Mouse (Mus musculus) liver, embryonic 15.5 days (tissue): ENCODE measurements around the gene Apln. TPM values are rescaled to one million over a fixed set of nuclear protein-coding genes. Genes with fewer than 3 reads are reported as not detected.
A peak's percentile ranks its signal among the peaks of the same experiment; 100 is the strongest.

ENCODE experiments used
- ATAC-seq: fragments of 200-750 bp; cut with Nextera tagmentation; 2 replicates; pipeline ENCODE4 v1.8.0; 2017; ENCODE audit warnings: moderate number of reproducible peaks, mild to moderate bottlenecking, moderate library complexity; ENCODE audit not compliant: insufficient read depth
- H3K27ac ChIP-seq: fragments of 300-500 bp; sonication (generic); replicated peaks from 2 replicates; pipeline ENCODE4 v1.5.1; 2015; ENCODE audit warnings: mild to moderate bottlenecking, inconsistent platforms
- H3K27me3 ChIP-seq: fragments of 300-500 bp; sonication (generic); 2 replicates; pipeline ENCODE4 v1.6.1; 2015; ENCODE audit warnings: mild to moderate bottlenecking, inconsistent platforms
- H3K36me3 ChIP-seq: fragments of 300-500 bp; sonication (generic); replicated peaks from 2 replicates; pipeline ENCODE4 v1.6.1; 2015; ENCODE audit warnings: moderate library complexity, mild to moderate bottlenecking, inconsistent platforms
- H3K4me1 ChIP-seq: fragments of 300-500 bp; sonication (generic); replicated peaks from 2 replicates; pipeline ENCODE4 v1.6.1; 2015; ENCODE audit warnings: inconsistent platforms
- H3K4me2 ChIP-seq: fragments of 300-500 bp; sonication (generic); 2 replicates; pipeline ENCODE4 v1.6.1; 2015; ENCODE audit warnings: moderate library complexity, mild to moderate bottlenecking, inconsistent platforms
- H3K4me3 ChIP-seq: fragments of 300-500 bp; sonication (generic); replicated peaks from 2 replicates; pipeline ENCODE4 v1.5.1; 2015; ENCODE audit warnings: mild to moderate bottlenecking, inconsistent platforms
- H3K9ac ChIP-seq: fragments of 300-500 bp; sonication (generic); 2 replicates; pipeline ENCODE4 v1.6.1; 2015; ENCODE audit warnings: moderate library complexity, mild to moderate bottlenecking, inconsistent platforms
- H3K9me3 ChIP-seq: fragments of 300-500 bp; sonication (generic); replicated peaks from 2 replicates; pipeline ENCODE4 v1.6.1; 2016; ENCODE audit warnings: inconsistent platforms
- WGBS: fragments of 180-500 bp; shearing (Covaris S2); methylation state at CpG from one replicate; pipeline ENCODE4 v1.1.7; 2015; ENCODE audit warnings: mixed read lengths; ENCODE audit not compliant: insufficient replicate concordance; 5-methylcytosine and 5-hydroxymethylcytosine counted together
- polyA plus RNA-seq: library from polyadenylated mRNA; unstranded; fragments of >200 nt; fragmentation: Nextera tagmentation; extraction: Ambion mirVana; gene quantifications from 2 replicates; pipeline ENCODE4 v1.2.1, GENCODE M21; 2015

Apln gene
- polyA plus RNA-seq, 1 experiment from 2014 or later = 0.17 TPM

DNA sequence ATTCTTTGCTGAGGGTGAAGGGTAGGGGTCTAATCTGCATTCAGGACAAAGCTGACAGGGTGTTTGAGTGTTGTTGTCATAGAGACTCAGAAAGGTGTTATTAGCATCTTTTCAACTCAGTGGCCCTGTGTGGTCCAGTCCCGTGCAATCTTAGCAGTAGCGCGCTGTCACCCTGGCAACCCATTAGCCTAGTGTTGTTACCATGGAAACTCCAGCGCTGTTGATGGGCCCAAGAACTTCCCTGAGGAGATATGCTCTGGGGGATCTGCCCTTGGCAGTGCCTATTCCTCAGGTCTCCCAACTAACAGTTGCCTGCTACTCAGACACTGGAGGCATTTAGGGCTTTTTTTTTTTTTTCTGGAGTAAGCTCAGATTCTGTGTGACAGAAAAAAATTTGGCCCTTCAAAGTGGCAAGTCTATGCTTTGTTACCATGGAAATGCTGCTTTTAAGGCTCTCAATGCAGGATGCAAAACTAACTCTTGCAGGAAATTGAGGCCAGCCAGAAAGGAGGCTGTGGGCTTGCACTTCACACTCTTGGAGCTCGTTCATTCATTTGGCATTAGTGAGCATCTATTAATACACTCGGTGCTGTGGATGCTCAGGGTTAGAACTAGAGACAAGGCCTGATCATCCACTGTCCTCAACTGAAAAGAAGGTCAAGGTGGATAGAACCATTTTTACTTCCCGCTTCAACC, 17.6 kb downstream of the Apln start:
- Histone ChIP-seq H3K4me3 (no peak overlapping the region), H3K9ac (no peak overlapping the region), H3K9me3 (no peaks in the 10 kb centered on the region), H3K4me2 (no peak overlapping the region), H3K27me3 (peaks cover 8% of the 10 kb centered on the region), H3K27ac (no peak overlapping the region), H3K4me1 (no peaks in the 10 kb centered on the region), H3K36me3 (no peaks in the 10 kb centered on the region)
- 53% methylated on average over 7 of the region's 7 CpGs for WGBS
- ATAC-seq = no peak

DNA sequence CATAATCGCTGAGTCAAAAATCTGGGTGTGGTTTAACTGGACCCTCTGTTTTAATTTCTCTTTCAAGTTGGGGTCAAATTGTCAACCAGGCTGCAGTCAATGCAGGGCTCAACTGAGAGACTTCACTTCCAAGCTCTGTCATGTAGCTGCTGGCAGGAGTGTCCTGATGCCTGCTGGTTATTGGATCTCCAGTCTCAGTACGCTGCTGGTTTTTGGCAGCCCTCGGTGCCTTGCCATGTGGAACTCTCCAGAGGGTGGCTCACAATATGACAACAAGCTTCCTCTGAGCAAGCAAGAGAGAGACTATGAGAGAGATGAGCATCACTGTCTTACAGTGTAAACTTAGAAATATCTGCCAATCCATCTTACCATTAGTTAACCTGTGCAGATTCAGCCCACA, 23.0 kb downstream of the Apln start:
- Histone ChIP-seq H3K9me3 (no peaks in the 10 kb centered on the region), H3K9ac (no peak overlapping the region), H3K4me3 (no peak overlapping the region), H3K27ac (no peak overlapping the region), H3K27me3 (no peaks in the 10 kb centered on the region), H3K36me3 (no peaks in the 10 kb centered on the region), H3K4me2 (no peak overlapping the region), H3K4me1 (no peaks in the 10 kb centered on the region)
- ATAC-seq = no peak
- WGBS = 72% methylated on average over 3 of the region's 3 CpGs

GRCm38 (mm10) chrX:48006062-48006461, 28.6 kb downstream of the Apln start:
- Histone ChIP-seq H3K27ac (no peak overlapping the region), H3K9ac (no peak overlapping the region), H3K4me1 (no peaks in the 10 kb centered on the region), H3K27me3 (no peaks in the 10 kb centered on the region), H3K9me3 (no peaks in the 10 kb centered on the region), H3K4me3 (no peak overlapping the region), H3K4me2 (no peak overlapping the region), H3K36me3 (no peaks in the 10 kb centered on the region)
- 65% methylated on average over 8 of the region's 8 CpGs for WGBS
- ATAC-seq = no peak

- Histone ChIP-seq H3K4me1 (no peaks in the 10 kb centered on the region), H3K4me2 (no peak overlapping the region), H3K27me3 (no peaks in the 10 kb centered on the region), H3K4me3 (no peak overlapping the region), H3K9me3 (no peaks in the 10 kb centered on the region), H3K36me3 (no peaks in the 10 kb centered on the region), H3K27ac (no peak overlapping the region), H3K9ac (no peak overlapping the region)
- 44% methylated on average over 1 of the region's 1 CpGs for WGBS
- no peak for ATAC-seq
Measured at GRCm38 (mm10) chrX:48004786-48005185, 29.9 kb downstream of the Apln start.

- Histone ChIP-seq H3K9ac (no peak overlapping the region), H3K36me3 (no peaks in the 10 kb centered on the region), H3K9me3 (no peaks in the 10 kb centered on the region), H3K27me3 (no peaks in the 10 kb centered on the region), H3K4me3 (no peak overlapping the region), H3K27ac (no peak overlapping the region), H3K4me2 (no peak overlapping the region), H3K4me1 (no peaks in the 10 kb centered on the region)
- ATAC-seq = no peak
- 43% methylated on average over 7 of the region's 7 CpGs for WGBS
Measured at GRCm38 (mm10) chrX:48001151-48001550, 33.5 kb downstream of the Apln start.

GRCm38 (mm10) chrX:47998412-47998811, 36.2 kb downstream of the Apln start:
- Histone ChIP-seq H3K9ac (no peak overlapping the region), H3K4me3 (no peak overlapping the region), H3K27me3 (no peaks in the 10 kb centered on the region), H3K27ac (no peak overlapping the region), H3K4me2 (no peak overlapping the region), H3K4me1 (no peaks in the 10 kb centered on the region), H3K36me3 (no peaks in the 10 kb centered on the region), H3K9me3 (no peaks in the 10 kb centered on the region)
- 63% methylated on average over 8 of the region's 8 CpGs for WGBS
- no peak for ATAC-seq

DNA sequence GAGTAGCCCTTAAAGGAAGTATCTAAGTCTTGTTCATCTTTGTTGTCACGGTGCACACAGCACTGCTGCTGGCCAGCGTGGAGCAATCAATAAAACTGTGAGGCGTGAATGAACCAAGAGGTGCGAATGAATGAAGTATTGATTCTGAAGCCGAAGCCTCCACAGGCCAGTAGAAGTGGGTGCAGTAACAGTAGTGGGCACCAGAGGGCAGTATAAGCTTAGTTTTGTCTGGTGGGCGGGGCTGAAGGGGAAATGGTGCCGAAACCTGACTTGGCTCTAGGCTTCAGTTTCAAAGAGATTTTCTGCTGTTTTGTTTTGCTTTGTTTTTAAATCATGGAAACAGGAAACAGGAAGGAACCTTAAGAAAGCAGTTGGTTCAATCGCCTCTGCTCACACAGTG, 42.0 kb downstream of the Apln start:
- ATAC-seq = no peak
- WGBS = 16% methylated on average over 8 of the region's 8 CpGs
- H3K36me3 ChIP-seq = no peaks in the 10 kb centered on the region

GRCm38 (mm10) chrX:47988024-47988423, 46.6 kb downstream of the Apln start:
- Histone ChIP-seq H3K4me3 (no peak overlapping the region), H3K9ac (no peak overlapping the region), H3K4me2 (no peak overlapping the region), H3K9me3 (no peaks in the 10 kb centered on the region), H3K36me3 (no peaks in the 10 kb centered on the region), H3K27me3 (no peaks in the 10 kb centered on the region; the same call in 1 of the 2 replicates), H3K27ac (no peak overlapping the region), H3K4me1 (no peaks in the 10 kb centered on the region)
- 51% methylated on average over 8 of the region's 8 CpGs for WGBS
- no peak for ATAC-seq

More for the DNA sequence above, 42.0 kb downstream of the Apln start:
- Histone ChIP-seq H3K27ac (no peak overlapping the region), H3K4me3 (no peak overlapping the region), H3K9ac (no peak overlapping the region), H3K27me3 (no peaks in the 10 kb centered on the region; the same call in 1 of the 2 replicates), H3K4me2 (no peak overlapping the region), H3K9me3 (no peaks in the 10 kb centered on the region), H3K4me1 (no peaks in the 10 kb centered on the region)

- peak overlapping the region; percentile 27; the same call in 1 of the 2 replicates for H3K4me2 ChIP-seq
- H3K36me3 ChIP-seq = no peaks in the 10 kb centered on the region
- no peak overlapping the region for H3K4me3 ChIP-seq
- WGBS = 20% methylated on average over 19 of the region's 19 CpGs
- H3K27ac ChIP-seq = no peak overlapping the region
- no peak overlapping the region for H3K9ac ChIP-seq
- ATAC-seq = no peak
- H3K4me1 ChIP-seq = no peaks in the 10 kb centered on the region
- H3K27me3 ChIP-seq = no peaks in the 10 kb centered on the region
- H3K9me3 ChIP-seq = no peaks in the 10 kb centered on the region
Measured at GRCm38 (mm10) chrX:47985000-47985619, 49.5 kb downstream of the Apln start.

DNA sequence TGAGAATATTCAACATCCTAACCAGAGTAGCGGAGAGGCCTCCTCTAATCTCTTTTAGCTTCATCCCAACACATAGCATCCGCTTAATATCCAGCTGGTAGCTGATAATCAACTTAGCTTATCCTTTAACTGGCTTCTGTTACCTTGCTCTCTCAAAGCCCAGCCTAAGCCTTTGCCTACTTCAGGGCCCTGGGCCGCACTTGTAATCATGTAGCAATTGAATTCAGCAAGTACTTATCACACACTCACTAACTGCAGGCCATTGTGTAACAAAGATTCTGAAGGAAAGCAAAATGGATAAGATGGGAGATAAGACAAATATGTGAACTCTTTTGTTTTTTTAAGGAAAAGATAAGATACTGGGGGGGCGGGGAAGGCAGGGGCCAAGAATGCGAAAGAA, 57.6 kb downstream of the Apln start:
- no peak overlapping the region for H3K4me2 ChIP-seq
- no peak overlapping the region for H3K27ac ChIP-seq
- H3K36me3 ChIP-seq = no peaks in the 10 kb centered on the region
- no peak for ATAC-seq
- H3K4me1 ChIP-seq = no peaks in the 10 kb centered on the region
- H3K27me3 ChIP-seq = no peaks in the 10 kb centered on the region
- H3K9me3 ChIP-seq = no peaks in the 10 kb centered on the region
- WGBS = 54% methylated on average over 5 of the region's 5 CpGs
- no peak overlapping the region for H3K9ac ChIP-seq
- no peak overlapping the region for H3K4me3 ChIP-seq

GRCm38 (mm10) chrX:47976551-47976950, 58.1 kb downstream of the Apln start:
- Histone ChIP-seq H3K9ac (no peak overlapping the region), H3K27me3 (no peaks in the 10 kb centered on the region), H3K4me1 (no peaks in the 10 kb centered on the region), H3K27ac (no peak overlapping the region), H3K36me3 (no peaks in the 10 kb centered on the region), H3K4me3 (no peak overlapping the region), H3K9me3 (no peaks in the 10 kb centered on the region), H3K4me2 (no peak overlapping the region)
- WGBS = 38% methylated on average over 4 of the region's 4 CpGs
- no peak for ATAC-seq
